Mouse (Mus musculus): ENCODE results near the gene Maml3. TPM values are rescaled to one million over a fixed set of nuclear protein-coding genes. Genes with fewer than 3 reads are reported as not detected.
A peak's percentile ranks its signal among the peaks of the same experiment; 100 is the strongest.

Maml3 gene
- total RNA-seq, 2 experiments from 2014 or later = 6.5 to 7.3 TPM

DNA sequence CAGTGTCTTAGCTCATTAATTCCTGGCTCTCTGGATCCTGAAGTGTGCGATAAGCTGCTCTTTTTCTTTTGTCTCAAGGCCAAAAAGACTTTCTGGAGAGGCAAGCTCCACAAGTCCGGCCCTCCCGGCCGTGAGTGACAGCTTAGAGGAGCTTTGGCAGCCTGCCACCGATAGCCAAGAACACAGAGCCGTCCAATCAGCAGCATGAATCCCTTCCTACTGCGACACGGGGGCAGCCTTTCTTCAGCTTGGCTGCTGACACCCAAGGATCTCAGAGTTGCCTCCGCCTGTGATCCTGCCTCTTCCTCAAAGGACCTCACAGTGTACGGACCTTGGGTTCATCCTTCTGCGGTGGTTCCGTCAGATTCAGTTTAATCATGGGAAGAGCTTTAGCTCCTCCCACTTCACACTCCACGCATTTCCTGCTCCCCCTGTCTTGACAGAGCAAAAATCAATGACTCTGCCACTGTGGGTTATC, 57.9 kb downstream of the Maml3 start:
- DNase-seq (ENCODE audit: low spot score in 2 of 2) = peak; percentile 82 to 92

DNA sequence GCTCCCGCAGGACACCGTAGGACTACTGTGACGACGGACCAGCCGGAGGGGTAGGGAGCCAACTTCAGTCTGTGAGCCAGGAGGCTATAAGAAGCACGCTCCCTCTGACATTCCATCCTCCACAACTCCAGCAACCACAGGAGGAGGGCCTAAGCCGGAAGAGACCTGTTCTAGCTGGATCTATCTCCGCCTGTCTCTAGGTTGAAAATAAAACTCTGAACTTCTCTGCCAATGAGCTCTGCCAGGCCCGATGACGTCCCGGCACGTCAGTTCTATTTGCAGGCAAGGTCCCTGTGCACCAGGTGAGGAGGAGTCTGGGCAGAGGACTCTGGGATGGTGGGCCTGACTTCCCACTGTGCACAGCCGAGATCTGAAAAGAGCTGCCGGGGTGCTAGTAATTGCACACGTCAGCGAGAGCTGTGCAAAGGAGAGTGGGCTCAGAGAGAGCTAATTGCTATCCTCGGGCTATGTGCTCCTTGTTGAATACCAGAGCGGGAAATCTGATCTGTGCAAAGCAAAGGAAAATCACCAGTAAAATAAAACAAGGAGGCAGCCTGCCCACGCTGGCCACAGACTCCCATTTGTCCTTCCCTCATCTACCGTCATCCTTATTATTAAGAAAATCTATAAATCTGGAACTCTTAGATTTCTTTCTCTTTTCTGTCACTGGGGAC, 58.7 kb downstream of the Maml3 start:
- peak in 1 of 2 experiments; percentile 41 for DNase-seq (ENCODE audit: low spot score in 2 of 2)

DNA sequence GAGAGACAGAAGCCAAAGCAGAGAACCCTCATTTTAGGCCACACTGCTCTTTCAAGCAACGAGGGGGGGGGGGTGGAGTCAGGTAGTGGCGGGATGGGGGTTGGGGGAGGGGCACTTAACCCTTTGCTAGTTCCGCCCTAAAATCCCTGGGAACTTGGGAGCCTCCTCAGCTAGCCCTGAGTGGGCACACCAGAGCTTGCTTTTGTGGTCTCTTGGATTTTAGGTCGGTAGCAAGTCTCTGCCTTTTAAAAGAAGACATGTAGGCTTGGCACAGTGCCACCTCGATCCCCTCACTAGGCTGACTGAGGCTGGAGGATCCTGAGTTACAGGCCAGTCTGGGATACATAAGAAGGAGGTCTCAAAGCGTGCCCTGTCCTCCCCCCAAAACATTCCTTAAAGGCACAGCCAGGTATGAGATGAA, 59.6 kb downstream of the Maml3 start:
- DNase-seq (ENCODE audit: low spot score in 2 of 2) = no peak

DNA sequence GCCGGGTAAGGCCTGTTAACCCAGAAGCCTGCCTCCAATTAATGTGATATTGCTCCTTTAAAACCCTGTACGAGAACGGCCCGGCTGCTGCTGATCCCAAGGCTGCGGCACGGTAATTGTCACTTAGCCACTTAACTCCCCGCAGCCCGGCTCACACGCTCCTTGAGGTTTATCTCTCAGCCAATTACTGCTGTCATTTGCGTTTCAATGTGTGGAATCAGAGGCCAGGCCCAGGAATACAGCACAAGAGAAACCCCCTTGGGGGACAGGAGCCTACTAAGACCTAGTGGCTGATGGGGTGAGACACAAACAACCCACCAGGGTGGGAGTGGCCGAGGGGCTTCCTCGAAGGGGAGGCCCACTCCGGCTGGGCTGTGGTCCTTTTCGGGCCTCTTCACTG, 60.2 kb downstream of the Maml3 start:
- no peak for DNase-seq (ENCODE audit: low spot score in 2 of 2)

DNA sequence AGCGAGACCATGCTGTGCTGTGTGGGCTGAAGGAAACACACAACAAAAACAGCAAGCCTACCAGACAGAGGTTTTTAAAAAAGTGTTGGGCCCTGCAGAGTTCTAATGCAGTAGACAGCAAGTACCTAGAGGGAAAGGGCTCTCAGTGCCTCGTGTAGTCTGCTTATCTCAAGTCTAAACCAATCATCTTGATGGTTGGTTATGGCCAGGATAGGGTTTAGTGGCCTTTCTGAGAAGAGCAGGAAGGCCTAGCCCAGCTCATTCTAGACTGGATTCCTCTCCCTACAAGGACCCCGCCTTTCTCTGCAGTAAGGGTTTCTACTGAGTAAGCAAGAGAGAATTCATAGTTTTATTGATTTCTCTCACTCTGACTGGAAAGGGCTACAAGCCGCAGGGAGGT, 61.0 kb downstream of the Maml3 start:
- no peak for DNase-seq (ENCODE audit: low spot score in 2 of 2)

DNA sequence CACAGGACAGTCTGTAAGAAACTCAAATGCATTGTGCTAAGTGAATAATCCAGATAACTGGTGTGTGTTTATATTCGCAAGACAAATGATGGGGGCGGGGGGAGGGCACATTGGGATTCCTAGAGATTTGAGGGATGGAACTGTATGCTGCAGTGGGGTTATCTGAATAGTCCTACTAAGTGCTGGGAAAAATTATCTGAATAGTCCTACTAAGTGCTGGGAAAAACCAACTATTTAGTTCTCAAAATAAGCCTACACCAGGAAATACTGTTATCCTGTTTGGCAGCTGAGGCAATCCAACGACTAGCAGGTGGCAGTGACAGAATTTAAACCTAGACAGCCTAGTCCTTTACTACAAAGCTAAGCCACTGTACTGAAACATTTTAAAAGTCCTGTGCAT, 62.2 kb downstream of the Maml3 start:
- no peak for DNase-seq (ENCODE audit: low spot score in 2 of 2)

DNA sequence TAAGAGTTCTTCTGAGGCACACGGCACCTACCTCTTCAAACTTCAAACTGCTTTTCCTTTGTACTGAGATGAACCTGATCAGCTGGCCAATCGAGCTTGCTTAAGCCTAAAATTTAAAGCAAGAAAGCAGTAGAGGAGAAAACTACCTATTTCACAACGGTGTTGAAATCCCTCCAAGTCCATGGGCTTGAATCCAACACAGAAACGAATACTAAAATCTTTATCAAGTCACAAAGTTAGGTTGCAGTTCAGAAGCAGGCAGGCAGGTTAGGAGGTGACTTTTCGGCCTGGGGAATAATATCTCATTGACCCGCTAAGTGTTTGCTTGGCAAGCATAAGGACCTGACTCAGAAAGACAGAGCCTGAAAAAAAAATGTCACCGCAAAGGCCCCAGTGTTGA, 64.9 kb downstream of the Maml3 start:
- DNase-seq (ENCODE audit: low spot score in 2 of 2) = no peak

DNA sequence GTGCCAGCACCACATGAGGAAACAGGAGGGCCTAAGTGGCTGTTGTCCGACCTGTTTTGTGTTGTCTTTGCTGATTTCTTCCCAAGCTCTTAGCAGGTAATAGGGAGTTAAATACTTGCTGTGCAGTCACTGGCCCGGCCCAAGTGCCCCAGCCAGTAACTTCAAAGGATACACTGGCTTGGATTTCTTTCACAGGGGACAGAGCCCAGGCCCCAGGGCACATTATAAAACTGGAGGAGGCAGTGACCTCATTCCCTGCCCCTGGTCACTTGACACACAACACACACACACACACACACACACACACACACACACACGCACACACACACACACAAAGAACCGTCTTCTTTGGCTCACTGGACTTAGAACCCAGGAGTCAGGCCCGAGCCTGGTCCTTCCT, 67.6 kb downstream of the Maml3 start:
- no peak for DNase-seq (ENCODE audit: low spot score in 2 of 2)

DNA sequence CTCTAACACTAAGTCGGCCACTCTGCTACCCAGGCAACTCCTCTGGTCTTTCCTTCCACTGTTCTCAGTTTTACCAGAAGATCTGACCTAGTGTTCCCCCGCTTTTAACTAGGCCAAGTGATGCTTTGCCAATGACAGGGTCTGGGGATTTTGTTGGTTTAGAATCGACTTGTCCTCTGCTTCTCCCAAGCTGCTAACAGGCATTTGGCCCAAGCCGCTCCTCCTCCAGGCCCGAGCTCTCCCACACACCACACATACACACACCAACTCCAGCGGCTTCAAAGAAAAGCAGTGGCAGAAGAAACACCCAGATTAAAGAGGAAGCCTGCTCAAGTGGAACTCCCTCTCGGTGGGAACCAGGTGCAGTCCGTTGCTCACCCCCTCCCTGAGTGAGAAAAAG, 69.5 kb downstream of the Maml3 start:
- DNase-seq (ENCODE audit: low spot score in 2 of 2) = no peak

DNA sequence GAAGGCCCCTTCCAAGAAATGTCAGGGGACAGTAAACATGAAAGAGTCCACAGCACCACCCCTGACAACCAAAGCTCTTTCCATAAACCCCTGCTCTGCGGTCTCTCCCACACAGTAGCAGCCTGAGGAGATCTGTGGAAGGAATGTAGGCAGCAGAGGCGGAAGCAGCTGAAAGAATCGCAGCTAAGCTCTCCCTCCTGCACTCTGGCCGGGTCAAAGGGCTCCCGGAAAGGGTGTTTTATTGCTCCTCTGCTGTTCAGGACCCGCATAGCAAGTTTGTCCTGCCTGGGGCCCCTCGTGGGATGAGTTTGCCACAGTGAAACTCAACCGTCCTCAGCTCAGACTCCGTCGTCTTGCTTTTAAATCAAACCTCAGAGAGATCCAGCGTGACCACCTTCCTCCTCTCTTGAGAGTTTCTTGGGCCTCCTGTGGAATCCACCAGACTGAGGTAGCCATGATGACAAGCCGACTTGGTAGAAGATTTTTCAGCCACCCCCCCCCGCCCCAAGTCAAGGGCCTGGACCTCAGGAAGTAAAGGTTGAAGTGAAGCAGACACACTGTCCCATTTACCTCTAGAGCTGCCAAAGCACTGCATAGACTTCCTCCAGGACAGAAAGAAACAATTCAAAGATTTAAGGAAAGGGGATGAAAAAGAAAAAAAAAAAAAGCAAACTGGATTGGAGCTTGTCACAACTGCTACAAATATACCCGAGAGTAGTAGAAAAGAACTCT, 70.9 kb downstream of the Maml3 start:
- DNase-seq (ENCODE audit: low spot score in 2 of 2) = no peak

DNA sequence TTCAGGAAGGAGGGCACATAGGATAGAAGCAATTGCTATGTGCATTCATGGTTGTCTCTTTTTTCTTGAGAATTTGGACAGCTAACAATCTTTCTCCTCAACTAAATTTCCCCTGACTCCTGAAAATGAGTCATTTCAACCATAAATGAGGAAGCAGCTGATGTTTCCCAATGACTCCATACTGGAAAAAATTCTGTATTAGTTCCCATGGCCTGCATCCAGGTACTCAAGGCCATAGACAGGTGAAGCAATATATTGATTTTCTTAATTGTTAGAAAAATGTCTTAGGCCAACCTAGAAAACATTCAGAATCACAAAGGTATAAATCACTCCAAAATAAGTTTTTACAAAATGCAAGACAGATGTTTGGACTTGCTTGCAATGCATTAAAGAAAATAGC, 73.5 kb downstream of the Maml3 start:
- DNase-seq (ENCODE audit: low spot score in 2 of 2) = no peak

DNA sequence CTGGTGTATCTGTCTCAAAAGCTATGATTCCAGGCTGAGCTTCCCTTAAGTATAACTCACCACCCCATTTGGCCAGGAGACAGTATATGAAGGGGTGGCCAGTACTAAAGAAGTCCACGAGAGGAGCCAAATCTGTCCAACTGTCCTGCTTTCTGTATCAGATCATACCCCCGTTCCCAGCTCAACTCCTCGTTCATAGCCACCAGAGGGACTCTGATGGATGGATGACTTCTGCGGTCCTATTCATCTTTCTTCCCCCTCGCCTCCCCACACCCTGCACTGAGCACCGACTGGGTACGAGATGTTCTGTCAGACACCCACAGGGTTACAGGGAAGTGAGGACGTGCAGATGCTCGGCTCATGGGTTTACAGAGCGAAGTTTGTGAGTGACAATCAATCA, 74.8 kb downstream of the Maml3 start:
- no peak for DNase-seq (ENCODE audit: low spot score in 2 of 2)

DNA sequence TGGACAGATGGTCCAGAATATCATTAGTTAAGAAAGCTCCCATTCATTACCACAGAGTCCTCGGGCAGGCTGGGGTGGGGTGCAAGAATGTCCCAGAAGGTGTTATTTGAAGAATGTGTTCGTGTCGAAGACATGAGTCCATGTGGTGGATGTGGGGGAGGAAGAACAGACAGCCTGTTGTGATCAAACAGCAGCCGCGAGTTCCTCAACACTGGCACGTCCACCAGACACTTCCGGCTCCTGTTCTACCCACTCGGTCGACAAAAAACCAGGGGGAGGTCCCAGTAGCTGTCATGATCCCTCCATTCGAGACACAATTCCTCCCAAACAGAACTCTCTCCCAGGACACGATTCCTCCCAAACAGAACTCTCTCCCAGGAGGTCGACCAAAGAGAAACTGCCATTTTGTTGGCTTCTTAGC, 75.2 kb downstream of the Maml3 start:
- no peak for DNase-seq (ENCODE audit: low spot score in 2 of 2)

DNA sequence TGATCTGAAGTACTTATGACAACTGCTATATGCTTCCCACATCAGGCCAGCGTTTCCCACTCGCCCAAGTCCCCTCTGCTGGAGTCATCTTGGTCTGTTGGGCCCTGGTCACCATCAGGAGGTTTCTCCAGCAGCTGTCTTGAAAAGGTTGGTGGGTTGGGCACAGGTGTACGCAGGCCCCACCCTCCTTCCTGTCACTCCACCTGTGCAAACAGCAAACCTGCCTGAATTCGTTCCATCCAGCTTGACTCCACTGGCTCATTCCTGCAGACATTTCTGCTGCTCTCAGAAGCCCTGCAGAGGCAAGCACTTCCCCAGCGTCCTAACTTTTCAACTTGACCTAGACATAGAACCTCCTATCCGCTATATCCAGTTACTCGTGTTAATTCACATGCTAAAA, 76.9 kb downstream of the Maml3 start:
- DNase-seq (ENCODE audit: low spot score in 2 of 2) = no peak

DNA sequence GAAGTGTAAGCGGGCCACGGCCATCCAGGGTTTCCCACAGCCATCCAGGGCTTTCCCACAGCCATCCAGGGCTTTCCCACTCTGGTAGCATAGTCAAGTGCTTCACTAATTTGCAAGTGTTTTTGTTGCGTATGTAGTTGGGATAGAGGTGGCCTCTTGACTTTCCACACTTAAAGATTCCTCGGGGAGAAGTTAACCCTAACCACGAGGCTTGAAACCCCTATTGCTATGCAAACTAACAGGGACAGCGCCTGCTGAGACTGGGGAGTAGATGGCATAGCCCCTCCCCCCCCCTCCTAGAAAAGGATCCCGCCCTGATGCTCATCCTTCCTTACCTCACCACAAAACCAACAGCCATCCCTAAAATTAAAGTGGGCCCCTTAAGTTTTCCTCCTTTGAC, 82.4 kb downstream of the Maml3 start:
- no peak for DNase-seq (ENCODE audit: low spot score in 2 of 2)

DNA sequence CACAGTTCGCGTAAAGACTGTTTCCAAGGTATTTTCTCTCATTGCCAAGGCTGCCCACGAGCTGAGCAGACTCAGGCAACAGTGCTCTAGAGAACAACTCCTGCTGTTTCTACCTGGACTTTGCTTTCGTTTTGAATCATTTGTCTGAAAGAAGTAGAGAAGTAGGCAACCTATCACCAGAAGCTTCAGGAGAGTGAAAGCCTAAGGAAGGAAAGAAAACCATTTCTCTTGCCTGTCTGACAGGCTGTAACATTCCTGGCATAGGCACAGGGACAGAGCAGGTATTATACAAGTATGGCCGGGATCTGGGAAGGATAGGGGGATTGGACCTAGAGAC, 86.8 kb downstream of the Maml3 start:
- DNase-seq (ENCODE audit: low spot score in 2 of 2) = no peak

DNA sequence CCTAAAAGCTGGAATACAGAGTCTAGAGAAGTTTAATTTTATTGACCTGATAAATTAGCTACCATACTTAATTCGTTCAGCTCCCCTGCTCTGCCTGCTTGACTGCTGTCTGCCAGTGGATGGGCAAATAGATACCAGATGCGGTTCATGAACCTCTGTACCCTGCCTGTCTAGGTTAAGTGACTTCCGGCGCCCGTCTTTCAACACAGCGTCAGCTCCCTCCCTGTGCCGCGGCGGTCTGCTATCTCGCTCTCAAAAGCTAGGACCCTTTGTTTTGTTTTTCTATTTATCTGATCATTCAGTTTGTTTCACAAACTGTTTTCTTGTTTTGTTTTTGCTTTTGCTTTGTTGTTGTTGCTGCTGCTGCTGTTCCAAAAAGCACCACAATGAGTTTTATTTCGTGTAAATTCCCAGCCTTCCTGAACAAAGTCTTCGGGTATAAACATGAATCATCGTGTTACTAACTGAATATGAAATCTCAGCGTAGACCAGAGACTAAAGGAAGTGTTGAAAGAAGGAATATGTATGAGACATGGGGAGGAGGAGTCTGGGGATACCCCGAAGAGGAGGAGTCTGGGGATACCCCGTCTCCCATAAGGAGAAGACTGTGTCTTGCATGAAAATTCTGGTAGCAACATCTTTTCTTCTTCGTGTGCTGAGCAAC, 87.3 kb downstream of the Maml3 start:
- DNase-seq (ENCODE audit: low spot score in 2 of 2) = no peak

DNA sequence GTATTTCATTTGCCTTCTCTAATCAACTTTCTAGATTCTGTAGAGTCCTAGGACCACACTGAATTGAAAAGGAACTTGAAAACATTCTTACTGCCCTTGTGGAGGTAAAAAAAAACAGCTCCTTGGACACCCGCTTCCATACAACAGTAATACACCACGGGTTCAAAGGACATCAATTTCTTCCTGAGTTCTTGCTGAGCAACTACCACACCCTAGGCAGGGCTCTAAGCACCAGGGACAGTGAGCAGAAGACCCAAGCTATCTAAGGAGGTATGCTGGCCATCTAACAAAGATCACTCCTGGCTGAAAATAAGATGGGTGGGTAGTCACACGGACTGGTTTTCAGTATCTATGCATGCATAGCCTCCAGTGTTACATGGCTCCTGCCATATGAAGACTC, 88.7 kb downstream of the Maml3 start:
- no peak for DNase-seq (ENCODE audit: low spot score in 2 of 2)

DNA sequence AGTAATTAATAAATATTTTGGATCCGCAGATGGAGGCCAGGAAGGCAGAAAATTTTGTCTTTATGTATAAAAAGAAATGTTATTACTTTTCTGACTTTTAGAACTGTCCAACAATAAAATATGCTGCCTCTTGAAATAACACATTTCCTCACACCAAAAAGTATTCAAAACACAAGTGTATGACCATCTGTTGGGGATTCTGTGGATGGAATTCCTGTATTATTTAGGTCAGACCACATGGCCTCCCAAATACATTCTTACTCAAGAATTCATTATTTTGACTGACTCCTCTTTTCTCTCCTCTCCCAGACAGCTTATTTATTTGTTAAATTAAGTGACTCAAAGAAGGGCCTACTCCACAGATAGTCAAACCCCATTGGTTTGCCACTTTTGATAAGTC, 89.3 kb downstream of the Maml3 start:
- DNase-seq (ENCODE audit: low spot score in 2 of 2) = no peak

DNA sequence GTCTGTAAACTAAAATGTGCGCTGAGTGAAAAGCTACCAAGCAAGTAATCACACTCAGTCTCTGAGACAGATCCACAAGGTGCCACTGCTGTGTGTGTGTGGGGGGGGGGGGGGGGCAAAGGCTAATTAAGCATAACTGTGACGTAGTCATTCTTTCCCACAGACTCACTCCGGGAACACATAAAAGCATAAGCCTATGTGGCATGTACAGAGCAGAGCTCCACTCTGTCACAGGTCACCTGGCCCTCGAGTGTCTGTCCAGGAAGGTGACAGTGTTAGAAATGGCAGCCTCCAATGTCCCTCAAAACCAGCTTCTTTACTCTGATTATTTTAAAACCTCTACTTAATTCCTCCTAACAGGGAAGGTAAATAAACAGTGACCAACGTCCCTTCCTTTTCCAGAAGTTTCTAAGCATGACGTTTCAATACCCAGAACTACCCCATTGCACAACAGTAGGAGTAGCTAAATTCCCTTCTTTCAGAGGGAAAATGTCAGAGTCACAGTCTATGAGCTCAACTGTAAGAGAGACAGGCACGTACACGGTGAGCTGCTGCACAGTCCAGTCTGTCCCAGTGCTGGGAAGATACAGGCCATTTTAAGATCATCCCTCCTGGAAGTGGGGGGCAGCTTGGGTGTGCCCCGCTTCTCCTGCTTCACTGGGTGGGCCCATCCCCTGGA, 93.7 kb downstream of the Maml3 start:
- DNase-seq (ENCODE audit: low spot score in 2 of 2) = no peak

DNA sequence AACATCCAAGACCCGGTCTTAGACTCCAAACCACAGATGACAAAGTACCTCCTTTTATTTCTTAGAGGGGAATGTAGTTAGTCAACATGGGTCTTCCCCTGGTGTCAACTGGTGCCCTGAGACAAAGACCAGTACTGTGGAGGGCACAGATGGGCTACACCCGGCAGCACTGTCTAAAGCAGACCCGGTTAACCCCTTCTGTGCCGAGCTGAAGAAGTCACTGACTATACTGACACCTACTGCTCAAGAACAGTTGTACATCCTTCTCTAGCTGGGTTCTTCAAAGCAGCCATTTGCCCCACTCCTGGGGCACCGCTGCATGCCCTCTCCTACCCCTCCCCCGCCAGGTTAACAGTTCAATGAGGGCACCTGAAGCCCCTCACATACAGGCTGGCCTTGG, 95.6 kb downstream of the Maml3 start:
- no peak for DNase-seq (ENCODE audit: low spot score in 2 of 2)

Measured in gastrocnemius, postnatal 4 days (tissue).